Mouse (Mus musculus) activated CD4-positive, CD25-positive, alpha-beta regulatory T cell, adult 4 months (primary cell): ENCODE results near the gene Unc45a. TPM values are rescaled to one million over a fixed set of nuclear protein-coding genes. Genes with fewer than 3 reads are reported as not detected.

Experiments used
- ATAC-seq: one replicate; pipeline ENCODE4 v1.8.0; 2017
- polyA plus RNA-seq, 2 experiments: library from polyadenylated mRNA; unstranded; fragments of 100-300 nt; shearing (Covaris generic); gene quantifications; one replicate each; pipeline ENCODE4 v1.2.1; 2017

The Unc45a gene
- polyA plus RNA-seq, 2 experiments from 2014 or later = 31.9 to 45.2 TPM

DNA sequence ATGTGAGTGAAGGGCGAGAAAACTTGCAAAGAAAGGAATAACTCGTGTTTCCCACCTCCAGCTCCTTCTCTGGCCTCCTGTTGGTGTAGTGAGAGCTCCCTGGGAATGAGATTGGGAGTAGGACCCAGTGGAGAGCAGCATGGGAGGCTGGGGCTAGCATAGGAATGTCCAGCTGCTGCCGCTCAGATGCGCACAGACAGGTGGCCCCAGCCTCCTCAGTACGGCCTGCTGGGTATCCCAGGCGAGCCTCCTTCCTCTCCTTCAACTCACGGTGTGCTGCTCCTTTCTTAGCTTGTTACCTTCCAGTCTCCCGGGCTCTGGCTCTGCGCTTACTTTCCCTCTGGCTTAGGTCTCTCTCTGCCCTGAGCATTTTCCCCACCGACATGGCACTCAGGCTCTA lies 60.8 kb downstream of the Unc45a start:
- no peak for ATAC-seq

DNA sequence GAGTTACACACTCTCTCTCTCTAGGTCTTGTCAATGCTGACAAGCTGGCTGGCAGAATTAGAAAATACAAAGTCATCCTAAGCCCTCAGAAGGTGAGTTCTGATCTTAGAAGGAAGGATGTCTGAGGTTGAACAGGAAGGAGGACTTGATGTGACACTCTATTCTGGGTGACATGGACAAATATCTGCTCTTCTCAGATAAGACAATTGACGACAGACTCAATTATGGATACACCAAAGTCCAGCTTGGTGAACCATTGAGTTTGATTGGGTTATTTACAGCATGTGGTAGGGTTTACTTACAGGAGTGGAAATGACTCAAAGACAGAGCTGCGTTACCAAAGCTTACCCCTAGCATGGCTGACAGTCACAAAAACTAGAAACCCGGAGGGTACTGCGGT lies 64.4 kb downstream of the Unc45a start:
- no peak for ATAC-seq

Other genes starting within 250 kb of the Unc45a start
- 10 to 100 TPM; 24.8 to 31.7 TPM for gene Idh2, start 225.6 kb downstream of the Unc45a start, polyA plus RNA-seq
- 10 to 100 TPM; 16.5 to 26.1 TPM for gene Sema4b, start 154.2 kb downstream of the Unc45a start, polyA plus RNA-seq
- 100 to 1,000 TPM; 120 to 148 TPM for gene Cib1, start 108.2 kb downstream of the Unc45a start, polyA plus RNA-seq
- gene Gdpgp1, start 108.1 kb downstream of the Unc45a start, polyA plus RNA-seq = 1 to 10 TPM; 5.5 to 9.4 TPM
- gene Ttll13, start 94.6 kb downstream of the Unc45a start, polyA plus RNA-seq = under 1 TPM in 1 of 2 experiments, not detected in 1; 0.62 TPM
- gene Ngrn, start 79.8 kb downstream of the Unc45a start, polyA plus RNA-seq = 10 to 100 TPM; 26.9 to 28.4 TPM
- gene Vps33b, start 71.4 kb downstream of the Unc45a start, polyA plus RNA-seq = 10 to 100 TPM; 25.8 to 34.2 TPM
- 10 to 100 TPM; 49.3 to 56.0 TPM for gene Prc1, start 46.6 kb downstream of the Unc45a start, polyA plus RNA-seq
- gene Rccd1, start 16.6 kb downstream of the Unc45a start, polyA plus RNA-seq = 1 to 10 TPM; 4.4 to 4.6 TPM
- gene Hddc3, start 2.1 kb upstream of the Unc45a start, polyA plus RNA-seq = 1 to 10 TPM; 8.6 to 9.0 TPM
- gene Man2a2, start 30.4 kb upstream of the Unc45a start, polyA plus RNA-seq = 10 to 100 TPM; 15.8 to 21.8 TPM
- 1 to 10 TPM; 2.0 to 4.5 TPM for gene Fes, start 46.9 kb upstream of the Unc45a start, polyA plus RNA-seq
- gene Furin, start 64.4 kb upstream of the Unc45a start, polyA plus RNA-seq = 10 to 100 TPM; 10.6 to 15.2 TPM
- gene Blm, start 194.1 kb upstream of the Unc45a start, polyA plus RNA-seq = 1 to 10 TPM; 7.6 to 8.5 TPM